Mouse (Mus musculus) C2C12 (cell line): ENCODE measurements around the gene Fnbp1. TPM values are rescaled to one million over a fixed set of nuclear protein-coding genes. Genes with fewer than 3 reads are reported as not detected.

ENCODE experiments used
- H3K27me3 ChIP-seq: one replicate; pipeline ENCODE4 v1.6.1; 2011; ENCODE audit not compliant: control insufficient read depth, insufficient read depth, insufficient read length
- H3K36me3 ChIP-seq: one replicate; pipeline ENCODE4 v1.6.1; 2011; ENCODE audit not compliant: control insufficient read depth, insufficient read depth
- H3K4me3 ChIP-seq: one replicate; pipeline ENCODE4 v1.5.1; 2011; ENCODE audit warnings: mild to moderate bottlenecking, control low read depth; ENCODE audit not compliant: poor library complexity, insufficient read depth, severe bottlenecking
- H3K79me2 ChIP-seq: one replicate; pipeline ENCODE4 v1.6.1; 2011; ENCODE audit not compliant: control insufficient read depth, insufficient read depth
- H3K79me3 ChIP-seq: one replicate; pipeline ENCODE4 v1.6.1; 2011; ENCODE audit warnings: low read depth, control low read depth
- H3ac ChIP-seq: one replicate; pipeline ENCODE3; 2011; ENCODE audit warnings: low read depth; ENCODE audit not compliant: control insufficient read depth, insufficient read length
- CEBPB ChIP-seq: IDR thresholded peaks from one replicate; pipeline ENCODE4 v1.6.1; 2011; ENCODE audit warnings: low read depth, mild to moderate bottlenecking, control low read depth, moderate library complexity
- CTCF ChIP-seq: IDR thresholded peaks from one replicate; pipeline ENCODE4 v1.5.1; 2011; ENCODE audit not compliant: control insufficient read depth, insufficient read depth, insufficient read length
- FOSL1 ChIP-seq: IDR thresholded peaks from one replicate; pipeline ENCODE4 v1.8.0; 2011; ENCODE audit warnings: mild to moderate bottlenecking, low read length; ENCODE audit not compliant: poor library complexity, insufficient read depth, severe bottlenecking
- MAX ChIP-seq: IDR thresholded peaks from one replicate; pipeline ENCODE4 v1.6.1; 2011; ENCODE audit warnings: mild to moderate bottlenecking, control low read depth
- MYOD1 ChIP-seq: IDR thresholded peaks from one replicate; pipeline ENCODE4 v1.6.1; 2011; ENCODE audit warnings: low read depth; ENCODE audit not compliant: control insufficient read depth, insufficient read length
- MYOG ChIP-seq: IDR thresholded peaks from one replicate; pipeline ENCODE4 v1.6.1; 2011; ENCODE audit not compliant: control insufficient read depth, insufficient read length; ENCODE audit errors: extremely low read depth
- USF1 ChIP-seq: IDR thresholded peaks from one replicate; pipeline ENCODE4 v1.6.1; 2011; ENCODE audit warnings: low read depth, mild to moderate bottlenecking, control low read depth, moderate library complexity
- polyA plus RNA-seq: library from polyadenylated mRNA; unstranded; fragments of >200 nt; fragmentation: generic; extraction: Trizol; gene quantifications from one replicate; pipeline ENCODE4 v1.2.1, GENCODE M21; 2012; ENCODE audit warnings: missing spikeins

Fnbp1 gene
- polyA plus RNA-seq, 1 experiment = 13.5 TPM

DNA sequence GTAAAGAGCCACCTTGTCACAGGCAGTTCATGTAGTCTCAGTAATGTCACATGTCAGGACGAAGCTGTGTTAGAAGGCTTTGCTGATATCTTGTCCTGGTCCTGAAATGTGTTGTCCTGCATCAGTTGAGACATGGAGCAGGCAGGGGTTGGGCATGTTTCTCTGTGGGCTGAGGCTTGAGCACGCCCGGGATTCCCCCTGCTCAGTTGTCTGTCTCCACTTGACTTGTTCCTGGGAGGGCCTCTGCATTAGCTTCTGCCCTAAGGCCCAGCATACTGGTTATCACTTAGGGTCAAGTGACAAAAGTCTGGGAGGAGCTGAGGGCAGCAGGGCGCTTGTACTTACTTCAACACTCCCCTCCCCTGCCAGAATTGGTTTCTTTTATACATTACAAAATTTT lies 23.7 kb upstream of the Fnbp1 start:
- TF ChIP-seq CTCF (no peak), USF1 (no peak), CEBPB (no peak), FOSL1 (no peak), MAX (no peak), MYOG (no peak), MYOD1 (no peak)
- no peak overlapping the region for H3ac ChIP-seq
- H3K27me3 ChIP-seq = no peaks in the 10 kb centered on the region
- no peak overlapping the region for H3K4me3 ChIP-seq
- peaks cover 38% of the 10 kb centered on the region for H3K36me3 ChIP-seq
- peaks cover 25% of the 10 kb centered on the region for H3K79me3 ChIP-seq
- H3K79me2 ChIP-seq = peaks cover 70% of the 10 kb centered on the region

DNA sequence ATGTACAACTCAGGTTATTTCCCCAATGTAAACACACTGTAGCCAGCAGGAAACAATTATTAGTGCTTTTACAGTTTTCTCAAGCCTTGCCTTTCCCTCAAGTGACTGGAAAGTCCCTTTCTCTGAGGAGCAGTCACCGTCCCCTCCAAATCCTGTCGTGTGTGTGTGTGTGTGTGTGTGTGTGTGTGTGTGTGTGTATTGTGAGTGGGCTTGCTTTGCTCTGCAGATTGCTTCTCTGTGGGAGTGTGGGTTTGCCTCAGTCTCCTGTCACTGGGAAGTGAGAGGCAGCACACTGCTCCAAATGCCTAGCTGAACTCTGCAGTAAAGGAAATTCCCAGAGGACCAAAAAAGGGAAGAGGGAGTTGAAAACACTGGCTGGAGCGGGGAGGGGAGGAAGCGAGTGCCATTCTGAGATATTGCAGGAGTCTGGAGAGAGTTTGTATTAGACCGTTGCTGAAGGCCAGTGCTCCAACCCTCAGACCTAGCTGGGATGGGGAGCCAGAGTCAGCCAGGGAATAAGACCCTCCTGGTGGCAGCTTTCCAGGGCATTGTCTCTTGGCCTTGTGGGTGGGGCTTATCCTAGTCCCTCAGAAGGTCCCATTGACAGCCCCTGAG lies 23.1 kb upstream of the Fnbp1 start:
- Histone ChIP-seq H3K36me3 (peaks cover 32% of the 10 kb centered on the region), H3ac (no peak overlapping the region), H3K4me3 (no peak overlapping the region), H3K79me2 (peaks cover 76% of the 10 kb centered on the region), H3K79me3 (peaks cover 27% of the 10 kb centered on the region), H3K27me3 (no peaks in the 10 kb centered on the region)
- no peak for TF ChIP-seq MAX
- TF ChIP-seq CEBPB = no peak
- no peak for TF ChIP-seq CTCF
- TF ChIP-seq MYOD1 = no peak
- TF ChIP-seq USF1 = no peak
- no peak for TF ChIP-seq FOSL1
- TF ChIP-seq MYOG = no peak

DNA sequence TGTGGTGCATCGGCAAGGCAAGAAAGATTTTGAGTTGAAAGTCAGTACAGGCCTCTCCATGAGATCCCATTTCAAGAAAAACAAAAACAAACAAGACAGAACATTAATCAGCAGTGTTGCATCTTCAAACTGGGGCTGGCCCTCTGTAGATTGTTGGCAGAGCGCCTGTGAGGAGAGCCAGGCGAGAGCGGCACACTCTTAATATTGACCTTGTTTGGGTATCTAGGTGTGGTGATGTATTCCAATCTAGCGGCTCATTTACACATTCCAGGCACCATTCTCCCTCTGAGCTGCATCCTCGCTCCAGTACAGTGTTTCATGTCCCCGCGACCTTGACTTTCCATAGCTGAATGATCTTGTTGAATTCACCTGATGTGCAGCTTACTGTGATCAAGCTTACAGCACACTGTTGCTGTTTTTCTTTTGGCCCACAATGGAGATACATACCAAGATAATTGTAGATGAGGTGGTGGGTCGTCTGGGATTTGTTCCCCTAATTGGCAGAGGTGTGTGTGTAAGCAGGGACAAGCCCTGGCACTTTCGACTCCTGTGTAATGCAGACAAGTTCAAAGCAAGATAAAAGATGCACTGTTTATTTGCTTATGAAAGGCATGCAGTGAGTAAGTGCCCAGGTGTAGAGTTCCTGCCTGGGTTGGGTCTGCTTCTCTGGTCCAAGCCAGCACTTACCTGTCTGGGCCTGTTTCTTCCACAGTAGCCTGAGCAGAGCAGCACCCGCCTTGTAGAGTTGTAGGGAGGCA lies 21.7 kb upstream of the Fnbp1 start:
- Histone ChIP-seq H3K36me3 (peaks cover 18% of the 10 kb centered on the region), H3K4me3 (no peak overlapping the region), H3K79me3 (peaks cover 35% of the 10 kb centered on the region), H3ac (no peak overlapping the region), H3K79me2 (peaks cover 90% of the 10 kb centered on the region), H3K27me3 (no peaks in the 10 kb centered on the region)
- no peak for TF ChIP-seq MYOD1
- no peak for TF ChIP-seq MYOG
- TF ChIP-seq FOSL1 = no peak
- TF ChIP-seq MAX = no peak

DNA sequence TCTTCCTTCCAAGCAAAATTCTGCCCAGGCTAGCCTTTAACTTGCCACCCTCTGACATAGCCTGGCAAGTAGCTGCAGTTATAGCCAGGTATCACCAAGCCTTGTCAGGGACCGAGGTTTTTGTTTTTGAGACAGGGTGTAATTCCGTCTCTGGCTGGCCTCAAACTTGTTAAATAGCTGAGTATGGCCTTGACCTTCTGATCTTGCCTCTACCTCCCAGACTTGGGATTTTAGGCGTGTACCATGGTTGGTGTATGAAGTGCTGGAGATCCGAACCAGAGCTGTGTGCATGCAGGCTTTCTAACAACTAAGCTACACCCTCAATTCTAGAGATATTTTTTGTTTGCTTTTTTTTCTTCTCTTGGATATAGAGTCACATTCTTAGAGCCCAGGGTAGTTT lies 19.8 kb upstream of the Fnbp1 start:
- TF ChIP-seq FOSL1 = no peak
- no peak for TF ChIP-seq MYOG
- TF ChIP-seq MAX = no peak
- TF ChIP-seq CEBPB = no peak
- no peak for TF ChIP-seq CTCF
- TF ChIP-seq MYOD1 = no peak
- TF ChIP-seq USF1 = no peak
- Histone ChIP-seq H3K27me3 (no peaks in the 10 kb centered on the region), H3K36me3 (peaks cover 5% of the 10 kb centered on the region), H3ac (no peak overlapping the region), H3K4me3 (no peak overlapping the region), H3K79me2 (peaks cover 100% of the 10 kb centered on the region), H3K79me3 (peaks cover 52% of the 10 kb centered on the region)

DNA sequence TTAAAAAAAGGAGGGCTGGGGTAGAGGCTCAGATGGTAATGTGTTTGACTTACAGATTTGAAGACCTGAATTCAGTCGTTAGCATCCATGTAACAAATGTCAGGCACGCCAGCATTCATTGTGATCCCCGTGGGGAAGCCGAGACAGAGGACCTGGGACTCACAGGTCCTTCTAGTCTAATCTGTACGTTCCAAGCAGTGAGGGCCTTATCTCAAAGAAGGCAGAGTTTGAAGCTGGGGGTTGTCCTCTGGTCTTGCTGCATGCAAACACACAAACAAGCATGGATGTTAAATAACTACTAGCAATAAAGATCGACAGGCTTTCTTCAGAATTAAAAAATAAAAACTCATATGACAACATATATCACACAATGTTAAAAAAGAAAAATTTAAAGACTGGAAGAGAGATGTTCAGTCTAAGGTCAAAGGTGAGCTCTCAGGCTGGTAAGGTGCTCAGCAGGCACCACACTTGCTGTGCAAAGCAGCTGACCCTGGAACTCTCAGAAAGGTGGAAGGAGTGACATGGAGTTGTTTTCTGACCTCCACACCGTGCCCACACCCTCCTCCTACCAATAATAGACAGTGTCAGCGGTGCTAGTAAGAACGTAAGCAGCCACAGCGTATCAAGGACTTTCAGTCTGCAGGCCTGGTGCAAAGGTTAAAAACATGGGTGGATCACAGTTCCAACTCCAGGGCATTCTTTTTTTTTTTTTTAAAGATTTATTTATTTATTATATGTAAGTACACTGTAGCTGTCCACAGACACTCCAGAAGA lies 18.5 kb upstream of the Fnbp1 start:
- H3K36me3 ChIP-seq = peaks cover 4% of the 10 kb centered on the region
- H3K27me3 ChIP-seq = no peaks in the 10 kb centered on the region
- H3ac ChIP-seq = no peak overlapping the region
- peaks cover 60% of the 10 kb centered on the region for H3K79me3 ChIP-seq
- H3K4me3 ChIP-seq = no peak overlapping the region
- H3K79me2 ChIP-seq = peaks cover 100% of the 10 kb centered on the region
- TF ChIP-seq FOSL1 = no peak
- TF ChIP-seq MYOD1 = no peak
- no peak for TF ChIP-seq USF1
- no peak for TF ChIP-seq CEBPB
- TF ChIP-seq CTCF = no peak
- TF ChIP-seq MYOG = no peak
- no peak for TF ChIP-seq MAX
